Mouse (Mus musculus): ENCODE data around the gene Rab20. TPM values are rescaled to one million over a fixed set of nuclear protein-coding genes. Genes with fewer than 3 reads are reported as not detected.

The Rab20 gene
- total RNA-seq, 1 experiment: 2.2 TPM

DNA sequence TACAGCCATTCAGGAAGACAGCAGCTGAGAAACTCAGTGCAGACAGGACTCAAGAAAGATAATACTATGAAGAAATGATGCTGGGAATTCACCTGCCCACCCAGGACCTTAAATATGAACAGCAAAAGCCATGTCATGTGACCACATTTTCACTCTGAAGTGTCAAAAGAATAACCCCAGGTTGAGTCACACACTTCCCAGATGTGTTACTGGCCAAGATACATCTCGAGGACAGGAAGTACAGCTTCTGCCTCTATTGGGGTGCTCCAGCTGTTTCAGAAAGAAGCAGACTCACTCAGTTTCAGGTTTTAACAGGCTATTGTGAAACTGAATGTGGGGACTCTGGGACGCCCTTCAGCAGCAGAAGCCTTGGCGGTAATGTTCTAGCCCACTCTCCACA lies 26.0 kb downstream of the Rab20 start:
- TF ChIP-seq CHD2 (IDR thresholded peaks at IDR 0.05; ENCODE audit: low read depth, low read length) (no peak), MAFK (IDR thresholded peaks at IDR 0.05; ENCODE audit: insufficient read depth, low read depth, low read length) (no peak), HCFC1 (IDR thresholded peaks at IDR 0.05; ENCODE audit: borderline replicate concordance, insufficient read depth, low read length) (no peak), ZNF384 (IDR thresholded peaks at IDR 0.05; ENCODE audit: low read depth, low read length) (no peak), ZC3H11A (IDR thresholded peaks at IDR 0.05; ENCODE audit: borderline replicate concordance, low read depth, low read length) (no peak)
- Histone ChIP-seq H3K9me3 (ENCODE audit: control insufficient read depth, insufficient read depth, low read depth, low read length) (no peaks in the 10 kb centered on the region), H3K4me1 (ENCODE audit: control insufficient read depth in 2 of 2, insufficient read depth in 2 of 2, low read length in 2 of 2, poor library complexity in 1 of 2) (no peaks in the 10 kb centered on the region), H3K9ac (ENCODE audit: insufficient read depth, low read depth, low read length, poor library complexity, severe bottlenecking) (no peak overlapping the region), H3K4me3 (ENCODE audit: insufficient read depth in 1 of 2, low read depth in 1 of 2, low read length in 2 of 2, poor library complexity in 1 of 2, severe bottlenecking in 1 of 2) (no peak overlapping the region), H3K27ac (ENCODE audit: insufficient read depth, low read depth, low read length, poor library complexity, severe bottlenecking) (no peak overlapping the region), H3K36me3 (ENCODE audit: control insufficient read depth, insufficient read depth, low read length, poor library complexity, severe bottlenecking) (no peaks in the 10 kb centered on the region)
- in situ Hi-C loops (cut with MboI; ENCODE audit: low sequenced_read_pairs in 2 of 2, unreplicated experiment in 2 of 2): no loop called here
- no peak for DNase-seq (ENCODE audit: low read depth, low spot score)

GRCm38 (mm10) chr8:11452152-11452551 lies 26.4 kb downstream of the Rab20 start:
- Histone ChIP-seq H3K36me3 (ENCODE audit: control insufficient read depth, insufficient read depth, low read length, poor library complexity, severe bottlenecking) (no peaks in the 10 kb centered on the region), H3K4me1 (ENCODE audit: control insufficient read depth in 2 of 2, insufficient read depth in 2 of 2, low read length in 2 of 2, poor library complexity in 1 of 2) (no peaks in the 10 kb centered on the region), H3K9ac (ENCODE audit: insufficient read depth, low read depth, low read length, poor library complexity, severe bottlenecking) (no peak overlapping the region), H3K4me3 (ENCODE audit: insufficient read depth in 1 of 2, low read depth in 1 of 2, low read length in 2 of 2, poor library complexity in 1 of 2, severe bottlenecking in 1 of 2) (no peak overlapping the region), H3K27ac (ENCODE audit: insufficient read depth, low read depth, low read length, poor library complexity, severe bottlenecking) (no peak overlapping the region), H3K9me3 (ENCODE audit: control insufficient read depth, insufficient read depth, low read depth, low read length) (no peaks in the 10 kb centered on the region)
- in situ Hi-C loops (cut with MboI; ENCODE audit: low sequenced_read_pairs in 2 of 2, unreplicated experiment in 2 of 2): no loop called here
- TF ChIP-seq HCFC1 (IDR thresholded peaks at IDR 0.05; ENCODE audit: borderline replicate concordance, insufficient read depth, low read length): no peak
- TF ChIP-seq ZNF384 (IDR thresholded peaks at IDR 0.05; ENCODE audit: low read depth, low read length): no peak
- no peak for TF ChIP-seq MAFK (IDR thresholded peaks at IDR 0.05; ENCODE audit: insufficient read depth, low read depth, low read length)
- no peak for TF ChIP-seq CHD2 (IDR thresholded peaks at IDR 0.05; ENCODE audit: low read depth, low read length)
- no peak for TF ChIP-seq ZC3H11A (IDR thresholded peaks at IDR 0.05; ENCODE audit: borderline replicate concordance, low read depth, low read length)
- DNase-seq (ENCODE audit: low read depth, low spot score): no peak

DNA sequence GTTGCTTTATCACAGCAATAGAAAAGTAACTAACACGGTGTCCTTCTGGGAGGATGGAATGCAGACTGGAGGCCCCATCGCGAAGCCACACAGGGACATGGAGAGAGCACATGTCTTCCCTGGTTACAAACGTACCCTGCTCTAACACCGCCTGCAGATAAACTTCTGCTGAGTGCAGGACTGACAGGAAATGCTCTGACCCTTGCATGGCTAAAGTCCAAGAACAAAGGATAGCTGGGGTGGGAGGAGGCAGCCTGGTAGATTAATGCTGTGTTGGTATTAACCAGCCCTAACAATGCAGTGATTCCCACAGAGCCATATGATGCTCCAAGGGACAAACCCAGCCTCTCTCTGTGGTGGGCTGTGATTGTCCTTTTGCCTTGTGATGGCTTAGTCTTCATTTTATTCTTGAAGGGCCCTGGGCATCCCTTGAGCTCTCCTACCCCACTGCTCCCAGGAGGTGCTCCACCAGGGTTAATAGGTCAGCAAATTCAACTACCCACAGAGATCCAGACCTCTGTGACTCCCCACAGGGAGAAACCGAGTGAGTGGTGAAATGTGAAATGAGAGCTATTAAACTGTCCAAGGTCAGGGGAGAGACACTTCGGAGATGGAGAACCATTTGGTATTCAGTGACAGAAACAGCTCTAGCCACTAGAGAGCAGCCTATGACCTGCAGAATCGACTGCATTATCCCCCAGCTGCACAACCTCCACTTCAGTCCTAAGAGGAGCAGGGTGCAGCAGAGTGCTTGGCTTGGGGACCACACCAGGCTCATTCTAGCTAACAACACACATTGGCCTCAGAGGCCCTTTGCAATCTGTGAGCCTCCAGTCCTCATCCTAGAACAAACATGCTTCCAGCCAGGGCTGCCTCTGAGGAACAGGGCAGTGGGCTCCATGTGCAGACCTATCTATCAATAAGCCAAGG lies 28.1 kb downstream of the Rab20 start:
- no peak for DNase-seq (ENCODE audit: low read depth, low spot score)
- Histone ChIP-seq H3K4me3 (ENCODE audit: insufficient read depth in 1 of 2, low read depth in 1 of 2, low read length in 2 of 2, poor library complexity in 1 of 2, severe bottlenecking in 1 of 2) (no peak overlapping the region), H3K9ac (ENCODE audit: insufficient read depth, low read depth, low read length, poor library complexity, severe bottlenecking) (no peak overlapping the region), H3K9me3 (ENCODE audit: control insufficient read depth, insufficient read depth, low read depth, low read length) (no peaks in the 10 kb centered on the region), H3K27ac (ENCODE audit: insufficient read depth, low read depth, low read length, poor library complexity, severe bottlenecking) (no peak overlapping the region), H3K4me1 (ENCODE audit: control insufficient read depth in 2 of 2, insufficient read depth in 2 of 2, low read length in 2 of 2, poor library complexity in 1 of 2) (no peaks in the 10 kb centered on the region), H3K36me3 (ENCODE audit: control insufficient read depth, insufficient read depth, low read length, poor library complexity, severe bottlenecking) (no peaks in the 10 kb centered on the region)
- TF ChIP-seq MAFK (IDR thresholded peaks at IDR 0.05; ENCODE audit: insufficient read depth, low read depth, low read length) (no peak), ZNF384 (IDR thresholded peaks at IDR 0.05; ENCODE audit: low read depth, low read length) (no peak), CHD2 (IDR thresholded peaks at IDR 0.05; ENCODE audit: low read depth, low read length) (no peak), HCFC1 (IDR thresholded peaks at IDR 0.05; ENCODE audit: borderline replicate concordance, insufficient read depth, low read length) (no peak), ZC3H11A (IDR thresholded peaks at IDR 0.05; ENCODE audit: borderline replicate concordance, low read depth, low read length) (no peak)
- in situ Hi-C loops (cut with MboI; ENCODE audit: low sequenced_read_pairs in 2 of 2, unreplicated experiment in 2 of 2): no loop called here

DNA sequence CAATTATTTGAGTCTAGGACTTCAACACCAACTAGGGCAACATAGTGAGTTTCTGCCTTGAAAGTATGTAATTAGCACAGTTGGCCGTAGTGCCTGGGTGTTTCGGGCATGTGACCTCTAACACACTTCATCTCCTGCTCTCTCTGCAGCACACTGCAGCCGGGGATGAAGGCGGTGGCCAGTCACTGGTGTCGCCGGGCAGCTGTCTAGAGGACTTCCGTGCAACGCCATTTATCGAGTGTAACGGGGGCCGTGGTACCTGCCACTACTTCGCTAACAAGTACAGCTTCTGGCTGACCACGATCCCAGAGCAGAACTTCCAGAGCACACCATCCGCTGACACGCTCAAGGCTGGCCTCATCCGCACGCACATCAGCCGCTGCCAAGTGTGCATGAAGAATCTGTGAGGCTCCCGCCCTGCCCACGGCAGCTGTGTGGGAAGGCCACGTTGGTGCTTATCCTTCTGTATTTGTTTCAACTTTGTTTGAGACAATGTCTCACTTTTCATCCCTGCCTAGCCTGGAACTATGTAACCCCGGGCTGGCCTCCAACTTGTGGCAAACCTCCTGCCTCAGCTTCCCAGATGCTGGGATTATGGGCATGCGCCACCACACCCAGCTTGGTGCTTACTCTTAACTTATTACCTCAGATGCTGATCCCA lies 30.5 kb downstream of the Rab20 start:
- in situ Hi-C loops (cut with MboI; ENCODE audit: low sequenced_read_pairs in 2 of 2, unreplicated experiment in 2 of 2): no loop called here
- DNase-seq (ENCODE audit: low read depth, low spot score): no peak
- Histone ChIP-seq H3K9ac (ENCODE audit: insufficient read depth, low read depth, low read length, poor library complexity, severe bottlenecking) (no peak overlapping the region), H3K27ac (ENCODE audit: insufficient read depth, low read depth, low read length, poor library complexity, severe bottlenecking) (no peak overlapping the region), H3K4me1 (ENCODE audit: control insufficient read depth in 2 of 2, insufficient read depth in 2 of 2, low read length in 2 of 2, poor library complexity in 1 of 2) (no peaks in the 10 kb centered on the region), H3K9me3 (ENCODE audit: control insufficient read depth, insufficient read depth, low read depth, low read length) (no peaks in the 10 kb centered on the region), H3K4me3 (ENCODE audit: insufficient read depth in 1 of 2, low read depth in 1 of 2, low read length in 2 of 2, poor library complexity in 1 of 2, severe bottlenecking in 1 of 2) (no peak overlapping the region), H3K36me3 (ENCODE audit: control insufficient read depth, insufficient read depth, low read length, poor library complexity, severe bottlenecking) (no peaks in the 10 kb centered on the region)
- TF ChIP-seq ZNF384 (IDR thresholded peaks at IDR 0.05; ENCODE audit: low read depth, low read length): no peak
- TF ChIP-seq MAFK (IDR thresholded peaks at IDR 0.05; ENCODE audit: insufficient read depth, low read depth, low read length): no peak
- TF ChIP-seq CHD2 (IDR thresholded peaks at IDR 0.05; ENCODE audit: low read depth, low read length): no peak
- TF ChIP-seq ZC3H11A (IDR thresholded peaks at IDR 0.05; ENCODE audit: borderline replicate concordance, low read depth, low read length): no peak
- TF ChIP-seq HCFC1 (IDR thresholded peaks at IDR 0.05; ENCODE audit: borderline replicate concordance, insufficient read depth, low read length): no peak

Measured in ES-E14 (cell line).